Mouse (Mus musculus) spleen, adult 2 months (tissue): ENCODE measurements around the gene Topbp1.

ENCODE experiments used
- CTCF ChIP-seq: fragments of 200-500 bp; IDR thresholded peaks from 2 replicates; pipeline ENCODE4 v1.5.1; 2011; ENCODE audit warnings: mild to moderate bottlenecking, inconsistent platforms; ENCODE audit not compliant: insufficient read depth, insufficient read length, insufficient replicate concordance; ENCODE audit errors: extremely low read depth
- POLR2A ChIP-seq: fragments of 200-500 bp; IDR thresholded peaks from 2 replicates; pipeline ENCODE4 v1.6.1; 2011; ENCODE audit warnings: low read depth, low read length, inconsistent platforms

DNA sequence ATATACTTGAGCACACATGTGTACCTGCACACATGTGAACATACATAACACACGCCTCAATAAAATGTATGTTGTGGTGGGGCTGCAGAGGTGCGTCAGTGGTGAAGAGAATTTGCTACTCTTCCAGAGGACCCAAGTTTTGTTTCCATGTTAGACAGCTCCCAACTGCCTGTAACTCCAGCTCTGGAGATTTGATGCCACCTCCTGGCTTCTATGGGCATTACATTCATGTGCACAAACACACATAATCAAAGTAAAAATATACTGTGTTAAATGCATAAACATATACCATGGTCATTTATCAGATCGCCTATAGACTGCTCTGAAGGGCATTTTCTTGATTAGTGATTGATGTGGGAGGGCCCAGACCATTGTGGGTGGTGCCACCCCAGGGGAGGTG, 2.3 kb upstream of the Topbp1 start:
- TF ChIP-seq CTCF (peak; percentile 25; the same call in 1 of the 2 replicates), POLR2A (no peak)
